Mouse (Mus musculus): ENCODE results near the gene Ncor2.

The Ncor2 gene

DNA sequence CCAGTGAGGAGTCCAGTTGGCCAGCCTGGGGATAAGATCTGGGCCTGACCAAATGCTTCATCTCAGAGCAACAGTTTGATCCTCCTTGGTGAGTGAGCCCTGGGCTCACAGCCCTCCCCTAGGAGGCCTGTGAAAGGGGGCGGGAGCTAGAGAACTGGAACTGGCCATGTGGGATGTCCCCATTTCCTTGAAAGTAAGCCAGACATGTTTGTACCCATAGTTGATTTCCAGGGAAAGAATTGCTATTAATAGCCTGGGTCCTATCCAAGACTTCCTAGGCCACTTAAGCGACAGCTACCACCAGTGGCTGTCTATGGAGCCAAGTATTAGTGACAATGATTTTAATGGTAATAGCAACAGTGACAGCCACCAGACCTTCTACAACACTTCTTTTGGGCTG lies 189.3 kb downstream of the Ncor2 start:
- in situ Hi-C loops (cut with MboI; ENCODE audit: low pct_unique_long_range_greater_than_20kb in 1 of 2, low sequenced_read_pairs in 2 of 2, unreplicated experiment in 1 of 2): loop anchor here in 1 of 2 experiments (10.0 kb wide), 1 partner anchor 255 kb away; no protein-coding TSS in a partner anchor

DNA sequence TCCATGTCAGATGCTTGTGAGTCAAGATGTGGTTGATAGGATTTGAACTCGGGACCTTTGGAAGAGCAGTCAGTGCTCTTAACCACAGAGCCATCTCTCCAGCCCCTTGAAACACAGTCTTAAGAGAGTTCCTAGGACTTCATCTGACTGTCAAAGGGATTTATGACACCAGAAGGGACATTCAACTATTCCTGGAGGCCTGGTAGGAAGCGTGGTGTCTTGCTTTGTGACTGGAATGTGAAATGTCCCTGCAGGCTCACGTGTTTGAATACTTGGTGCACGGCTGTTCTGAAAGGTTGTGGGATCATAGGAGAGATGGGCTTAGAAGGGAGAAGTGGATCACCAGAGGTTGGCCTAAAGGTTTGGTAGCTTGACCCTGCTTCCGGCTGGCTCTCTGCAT lies 192.4 kb downstream of the Ncor2 start:
- in situ Hi-C loops (cut with MboI; ENCODE audit: low pct_unique_long_range_greater_than_20kb in 1 of 2, low sequenced_read_pairs in 2 of 2, unreplicated experiment in 1 of 2): loop anchor here in 1 of 2 experiments (10.0 kb wide), 1 partner anchor 258 kb away; no protein-coding TSS in a partner anchor

DNA sequence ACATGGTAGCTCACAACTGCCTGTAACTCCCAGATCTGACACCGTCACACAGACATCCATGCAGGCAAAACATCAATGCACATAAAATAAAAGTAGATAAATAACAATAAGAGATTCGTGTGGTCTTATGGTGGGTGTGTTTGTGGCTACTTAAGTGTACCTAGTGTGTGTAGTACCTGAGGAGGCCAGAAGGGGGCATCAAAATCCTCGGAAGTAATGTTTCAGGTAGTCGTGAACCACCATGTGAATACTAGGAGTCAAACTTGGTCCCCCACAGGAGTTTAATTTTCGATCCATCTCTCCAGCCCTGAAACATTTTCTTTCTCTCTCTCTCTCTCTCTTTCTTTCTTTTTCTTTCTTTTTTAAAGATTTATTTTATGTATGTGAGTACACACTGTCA lies 192.8 kb downstream of the Ncor2 start:
- in situ Hi-C loops (cut with MboI; ENCODE audit: low pct_unique_long_range_greater_than_20kb in 1 of 2, low sequenced_read_pairs in 2 of 2, unreplicated experiment in 1 of 2): loop anchor here in 1 of 2 experiments (10.0 kb wide), 1 partner anchor 259 kb away; no protein-coding TSS in a partner anchor

DNA sequence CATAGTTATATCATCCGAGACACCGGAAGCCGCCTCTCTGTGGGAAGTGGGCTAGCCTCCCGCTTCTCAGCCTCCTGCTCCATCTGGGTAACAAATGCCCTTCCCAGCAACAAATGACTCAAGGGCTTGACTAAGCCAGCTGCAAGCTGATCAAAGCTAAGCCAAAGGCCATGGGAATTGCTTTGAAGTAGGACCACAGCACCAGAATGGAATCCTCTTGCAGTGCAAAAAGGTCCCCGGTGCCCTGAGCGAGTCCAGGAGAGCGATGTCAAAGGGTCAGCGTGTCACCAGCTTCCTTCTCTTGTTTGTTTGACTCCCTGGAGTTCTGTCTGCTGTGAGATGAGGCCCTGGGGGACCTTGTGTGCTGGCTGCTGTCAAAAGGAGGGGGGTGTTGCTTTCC lies 209.2 kb downstream of the Ncor2 start:
- in situ Hi-C loops (cut with MboI; ENCODE audit: low pct_unique_long_range_greater_than_20kb in 1 of 2, low sequenced_read_pairs in 2 of 2, unreplicated experiment in 1 of 2): no loop called here
